Mouse (Mus musculus): Measurements from ENCODE around the gene Slc6a16.
"Not testable (repeated sequence)": the region's sequence is repeated elsewhere in the genome, so short reads cannot be mapped to it uniquely, and the experiment has no call there.

Gene Slc6a16

GRCm38 (mm10) chr7:45253806-45254205 lies 12.9 kb downstream of the Slc6a16 start:
- no peak for DNase-seq (ENCODE audit: low read depth)

GRCm38 (mm10) chr7:45255822-45256221 lies 14.9 kb downstream of the Slc6a16 start:
- not testable (repeated sequence) for DNase-seq (ENCODE audit: low read depth)

GRCm38 (mm10) chr7:45257063-45257840 lies 16.4 kb downstream of the Slc6a16 start:
- no peak for DNase-seq (ENCODE audit: low read depth)

GRCm38 (mm10) chr7:45259281-45259680 lies 18.4 kb downstream of the Slc6a16 start:
- no peak for DNase-seq (ENCODE audit: low read depth)

- no peak for DNase-seq (ENCODE audit: low read depth)
These were observed 21.4 kb downstream of the Slc6a16 start for GRCm38 (mm10) chr7:45262266-45262665.

DNA sequence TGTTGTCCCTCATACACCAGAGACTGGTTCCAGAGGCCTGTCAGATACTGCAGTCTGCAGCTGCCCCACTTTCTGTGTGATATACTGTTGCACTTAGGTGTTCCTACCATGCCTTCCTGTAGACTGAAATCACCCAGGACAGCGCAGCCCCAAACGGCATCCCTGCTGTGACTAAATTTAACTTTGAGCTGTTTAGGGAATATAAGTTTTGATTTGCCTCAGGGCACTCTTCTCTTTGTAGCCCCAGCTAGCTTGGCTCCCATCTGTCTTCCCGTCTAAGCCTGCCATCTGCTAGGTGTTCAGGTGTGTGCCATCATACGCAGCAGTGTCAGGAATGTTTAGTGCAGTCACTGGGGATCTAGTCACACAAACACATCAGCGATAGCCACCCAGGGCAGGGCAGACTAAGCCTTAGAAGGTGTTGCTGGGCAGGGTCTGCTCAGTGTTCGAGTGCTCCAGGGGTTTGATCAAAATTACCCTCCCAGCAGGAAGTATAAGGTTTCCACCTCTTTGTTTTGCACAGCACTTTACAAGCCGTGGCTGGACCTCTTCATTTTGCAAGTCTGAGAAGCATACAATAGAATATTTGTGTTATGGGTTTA lies 22.2 kb downstream of the Slc6a16 start:
- DNase-seq (ENCODE audit: low read depth): no peak

- no peak for DNase-seq (ENCODE audit: low read depth)
These were observed 23.5 kb downstream of the Slc6a16 start for GRCm38 (mm10) chr7:45264348-45264747.

- no peak for DNase-seq (ENCODE audit: low read depth)
These were observed 24.6 kb downstream of the Slc6a16 start for GRCm38 (mm10) chr7:45265518-45265917.

DNA sequence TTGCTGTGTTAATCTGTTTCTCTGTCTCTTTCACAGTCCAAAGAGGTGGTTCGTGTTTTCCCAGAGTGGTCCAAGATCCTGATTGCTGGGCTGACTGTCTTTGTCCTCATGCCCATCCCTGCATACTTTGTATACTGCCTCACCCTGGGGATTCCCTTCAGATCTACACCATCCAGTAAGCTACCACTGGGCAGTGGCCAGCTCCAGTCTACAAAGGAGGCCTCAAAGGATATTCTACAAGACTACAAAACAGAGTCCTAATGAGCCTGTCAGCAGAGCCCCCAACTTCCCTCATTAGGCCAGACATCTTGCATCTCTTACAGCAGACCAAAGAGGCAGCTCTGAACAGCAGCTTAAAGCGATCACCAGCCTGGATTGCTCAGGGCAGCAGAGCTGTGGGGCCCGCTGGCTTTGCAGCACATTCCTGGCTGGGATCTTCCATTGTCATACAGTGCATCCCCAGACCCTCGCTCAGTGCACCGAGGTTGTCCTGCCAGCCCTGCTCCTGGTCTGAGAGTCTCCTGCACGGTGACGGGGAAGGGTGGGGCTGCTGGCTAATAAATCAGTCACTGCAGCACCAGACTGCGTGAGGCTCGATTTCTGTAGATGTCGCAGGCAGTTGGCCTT lies 32.0 kb downstream of the Slc6a16 start:
- DNase-seq (ENCODE audit: low read depth): no peak

DNA sequence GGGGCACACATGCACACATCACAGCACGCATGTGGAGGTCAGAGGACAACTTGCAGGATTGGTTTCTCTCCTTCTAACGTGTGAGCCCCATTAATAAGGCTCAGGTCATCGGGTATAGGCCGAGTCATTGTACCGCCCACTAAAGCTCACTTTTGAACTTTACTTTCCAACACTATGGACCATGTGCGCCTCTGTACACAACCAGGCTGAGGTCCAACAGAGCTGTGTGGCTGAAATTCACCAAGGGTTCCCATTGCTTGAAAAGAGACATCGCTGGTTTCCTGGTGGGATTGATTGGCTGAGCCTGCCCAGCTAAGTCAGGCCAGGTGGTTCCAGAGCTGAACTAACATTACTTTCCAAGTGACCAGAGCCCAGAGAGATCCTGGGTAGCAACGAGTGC lies 32.8 kb downstream of the Slc6a16 start:
- no peak for DNase-seq (ENCODE audit: low read depth)

DNA sequence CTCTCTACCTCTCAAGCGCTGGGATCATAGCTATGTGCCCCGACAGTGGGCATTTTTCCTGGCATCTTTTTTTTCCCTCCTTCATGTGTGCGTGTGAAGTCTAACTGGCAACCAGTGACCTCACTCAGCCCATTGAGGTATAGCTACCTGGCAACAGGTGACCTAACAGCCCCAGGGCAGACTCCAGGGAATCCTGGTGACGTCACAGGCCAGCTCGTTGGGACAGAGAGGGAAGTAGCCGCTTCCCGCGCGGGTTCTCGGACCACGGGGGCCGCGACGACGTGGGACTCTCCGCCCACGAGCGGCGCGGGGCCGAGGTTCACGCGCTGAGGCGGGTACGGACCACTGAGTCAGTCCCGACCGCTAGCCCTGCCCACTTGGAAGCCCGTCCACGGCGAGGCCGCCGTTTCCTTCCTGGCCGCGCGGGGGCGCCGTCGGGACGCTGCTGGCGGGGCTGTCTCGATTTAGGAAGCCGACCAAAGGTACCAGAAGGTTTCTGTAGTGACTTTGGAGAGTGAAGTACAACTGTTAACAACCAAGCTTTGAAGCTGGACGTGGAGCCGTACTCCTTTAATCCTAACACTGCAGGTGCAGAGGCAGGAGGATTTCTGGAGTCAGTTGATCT lies 36.4 kb downstream of the Slc6a16 start, which contains the start of gene Slc6a21:
Gene Slc6a21, plus strand, starts transcription at position 378 of the 625 bp plus-strand sequence.
- no peak for DNase-seq (ENCODE audit: low read depth)

DNA sequence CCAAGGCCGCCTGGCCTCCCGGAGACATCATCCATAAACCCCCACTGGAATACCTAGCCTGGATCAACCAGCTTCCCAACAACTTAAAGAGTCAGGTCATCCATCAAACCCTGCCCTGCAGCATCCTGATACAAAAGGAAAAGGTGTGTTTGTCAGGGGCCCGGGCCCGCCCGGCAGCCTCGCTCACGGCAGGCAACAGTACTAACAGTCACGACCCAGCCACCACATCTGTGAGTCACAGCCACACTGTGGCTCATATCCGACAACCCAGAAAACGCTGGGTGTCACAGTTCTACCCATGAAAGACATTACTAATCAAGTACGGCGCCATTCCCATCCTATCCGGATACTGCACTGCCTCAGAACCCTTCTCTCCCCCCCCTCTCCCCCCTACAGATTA lies 45.6 kb downstream of the Slc6a16 start:
- DNase-seq (ENCODE audit: low read depth): no peak

DNA sequence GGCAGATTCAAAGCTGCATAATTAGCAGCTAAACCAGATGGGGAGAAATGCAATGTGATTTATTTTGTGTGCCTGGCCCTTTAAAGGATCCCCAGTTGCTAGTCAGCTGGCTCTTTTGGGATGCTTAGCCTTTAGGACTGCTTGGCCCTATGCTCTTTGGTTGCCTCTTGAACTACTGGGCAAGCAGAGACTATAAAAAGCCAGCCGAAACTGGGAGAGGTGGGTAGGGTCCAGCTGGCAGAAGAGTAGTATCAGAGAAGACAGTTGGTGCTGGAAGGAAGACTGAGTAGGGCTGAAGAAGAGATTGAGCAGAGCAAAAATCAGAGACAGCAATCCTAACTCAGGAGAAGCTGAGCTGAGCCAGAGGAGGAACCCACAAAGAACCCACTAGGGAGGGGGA lies 55.7 kb downstream of the Slc6a16 start:
- no peak for DNase-seq (ENCODE audit: low read depth)

GRCm38 (mm10) chr7:45297563-45297962 lies 56.7 kb downstream of the Slc6a16 start:
- no peak for DNase-seq (ENCODE audit: low read depth)

DNA sequence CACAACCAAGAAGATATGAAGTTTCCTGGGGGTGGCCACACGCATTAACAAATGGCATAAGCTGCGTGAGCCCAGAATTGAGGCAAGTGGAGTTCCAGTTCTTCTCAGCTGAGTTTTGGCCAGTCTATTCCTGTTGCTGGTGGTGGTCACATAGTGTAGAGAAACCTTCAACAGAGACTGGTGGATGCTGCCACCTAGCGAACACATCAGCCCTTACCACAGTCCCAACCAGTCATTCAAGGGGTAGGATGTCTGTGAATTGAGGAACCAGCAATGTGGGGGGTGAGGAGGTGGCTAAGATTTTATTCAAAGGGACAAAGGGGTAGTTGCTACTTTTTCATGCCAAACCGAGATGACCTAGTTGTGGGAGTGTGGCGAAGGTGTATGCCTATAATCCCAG lies 58.9 kb downstream of the Slc6a16 start:
- no peak for DNase-seq (ENCODE audit: low read depth)

GRCm38 (mm10) chr7:45300270-45300669 lies 59.4 kb downstream of the Slc6a16 start:
- no peak for DNase-seq (ENCODE audit: low read depth)

- DNase-seq (ENCODE audit: low read depth): no peak
These were observed 61.7 kb downstream of the Slc6a16 start for GRCm38 (mm10) chr7:45302626-45303025.

DNA sequence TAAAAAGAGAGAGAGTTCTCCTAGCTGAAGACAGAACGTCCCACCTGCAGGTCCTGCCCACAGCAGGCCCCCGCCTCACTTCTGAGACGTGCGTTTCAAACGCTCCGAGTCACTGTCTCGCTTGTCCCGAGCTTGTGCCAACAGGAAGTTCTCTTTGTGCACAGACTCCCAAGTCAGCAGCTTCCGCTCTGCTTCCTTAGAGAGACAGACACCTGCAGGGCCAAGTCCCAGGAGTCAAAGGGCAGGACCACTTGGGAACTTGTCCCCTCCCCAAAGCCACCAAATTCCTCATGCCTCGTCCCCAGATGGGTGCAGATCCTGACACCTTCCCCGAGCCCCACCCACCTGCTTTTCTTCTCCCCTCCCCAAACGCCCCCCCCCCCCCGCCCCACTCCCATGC lies 64.0 kb downstream of the Slc6a16 start:
- no peak for DNase-seq (ENCODE audit: low read depth)

DNA sequence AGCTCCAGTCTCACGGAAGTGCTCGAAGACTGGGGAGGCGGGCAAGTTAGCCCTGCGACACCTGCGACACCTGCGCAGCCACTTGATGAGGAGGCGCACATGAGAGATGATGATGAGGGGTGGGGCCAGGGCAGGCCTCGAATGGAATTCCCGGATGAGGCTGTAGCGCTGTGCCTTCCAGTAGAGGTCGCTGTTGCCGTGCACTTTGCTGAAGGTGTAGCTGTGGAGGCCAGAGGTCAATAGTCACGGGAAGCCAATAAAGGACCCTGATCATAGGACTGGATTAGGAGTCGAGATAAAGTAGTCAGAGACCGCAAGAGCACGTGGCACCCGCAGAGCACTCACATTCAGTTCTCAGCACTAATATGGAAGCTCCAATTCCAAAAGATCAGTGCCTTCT lies 64.4 kb downstream of the Slc6a16 start:
- no peak for DNase-seq (ENCODE audit: low read depth)

GRCm38 (mm10) chr7:45308551-45309240 lies 67.8 kb downstream of the Slc6a16 start:
- DNase-seq (ENCODE audit: low read depth): no peak

DNA sequence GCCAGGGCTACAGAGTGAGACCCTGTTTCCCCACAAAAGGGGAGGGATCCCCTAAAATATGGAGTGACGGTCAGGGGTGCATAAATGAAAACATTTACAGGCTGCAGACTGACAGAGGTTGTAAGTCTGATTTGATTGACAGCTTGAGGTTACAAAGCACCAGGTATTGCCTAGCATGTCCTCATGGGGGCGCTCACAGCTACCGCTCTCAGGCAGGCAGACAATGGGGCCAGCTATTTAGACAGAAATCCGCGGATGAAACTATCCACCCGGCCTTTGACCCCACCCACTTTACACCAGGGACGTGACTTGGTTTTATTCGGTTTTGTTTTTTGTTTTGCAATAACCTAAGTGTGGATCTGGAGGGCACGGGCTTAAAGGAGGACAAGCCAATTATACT lies 68.6 kb downstream of the Slc6a16 start:
- DNase-seq (ENCODE audit: low read depth): no peak

DNA sequence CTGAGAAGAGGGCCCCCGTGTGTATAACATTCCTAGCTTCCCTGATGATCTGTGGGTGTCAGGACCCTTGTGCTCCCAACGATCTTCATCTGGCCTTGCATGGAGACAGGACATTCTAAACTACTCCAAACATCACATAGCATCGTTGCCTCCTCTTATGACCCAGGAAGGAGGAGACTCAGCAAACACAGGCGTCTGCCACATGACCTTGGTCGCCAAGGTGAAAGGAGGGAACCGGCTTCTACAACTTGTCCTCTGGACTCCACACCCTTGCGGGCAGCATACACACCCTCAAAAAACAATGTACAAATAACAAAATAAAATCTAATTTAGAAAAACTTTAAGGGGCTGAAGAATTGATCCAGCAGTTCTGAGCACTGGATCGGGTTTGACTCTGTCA lies 71.1 kb downstream of the Slc6a16 start:
- no peak for DNase-seq (ENCODE audit: low read depth)

All from fibroblast of lung, adult 2 months (primary cell).